Mouse (Mus musculus) thymus, postnatal 10 days (tissue): ENCODE results near the gene Cwc27.

Experiments used
- DNase-seq, 2 experiments: peaks; one replicate each; pipeline ENCODE4 v3.0.0; 2021; ENCODE audit warnings: low spot score in 2 of 2

The Cwc27 gene

DNA sequence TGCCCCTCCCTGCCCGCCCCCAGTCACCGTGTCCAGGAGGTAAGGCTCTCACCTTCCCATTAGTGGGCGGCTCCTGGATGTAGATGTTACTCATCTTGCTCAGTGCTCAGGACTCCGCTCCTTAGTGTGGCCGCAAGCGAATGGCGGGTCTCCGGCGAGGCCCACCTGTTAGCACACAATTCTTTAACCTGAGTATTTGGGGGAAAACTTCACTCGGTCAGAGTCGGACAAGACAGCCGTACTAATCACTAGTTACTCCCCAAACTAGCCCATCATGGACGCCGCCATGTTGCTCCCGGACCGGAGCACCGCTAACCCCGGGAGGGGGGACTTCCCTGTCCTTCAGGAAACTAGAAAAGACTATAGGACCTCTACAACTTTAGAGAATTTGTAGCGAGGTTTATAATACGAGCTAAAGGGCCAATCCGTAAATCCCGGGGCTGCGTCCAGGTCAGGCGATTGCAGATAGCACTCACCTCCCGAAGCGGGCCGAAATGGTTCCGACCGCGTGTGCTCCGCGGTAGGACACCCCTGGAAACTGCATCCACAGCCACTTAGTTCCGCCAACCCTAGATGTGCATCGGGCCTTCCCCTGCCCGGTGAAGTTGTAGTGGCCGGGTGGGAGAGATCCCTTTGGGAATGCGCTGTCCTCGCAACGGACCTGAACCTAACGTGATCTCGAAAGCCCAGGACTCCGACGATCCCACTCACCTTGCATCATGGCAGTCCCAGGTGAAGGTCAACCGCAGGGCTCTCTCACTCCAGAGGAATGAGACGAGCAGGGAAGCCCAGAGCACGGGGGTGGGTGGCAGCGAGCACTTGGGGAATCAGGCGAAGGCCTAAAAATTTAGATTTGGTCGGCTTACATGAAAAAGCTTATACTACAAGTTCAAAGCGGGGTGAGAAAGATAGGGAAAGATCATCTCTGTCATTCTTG, at the start of gene Cwc27:
TSS of gene Cwc27 (minus strand) at position 508 of the 937 bp plus-strand sequence.
- DNase-seq = peak; percentile 68 to 76

DNA sequence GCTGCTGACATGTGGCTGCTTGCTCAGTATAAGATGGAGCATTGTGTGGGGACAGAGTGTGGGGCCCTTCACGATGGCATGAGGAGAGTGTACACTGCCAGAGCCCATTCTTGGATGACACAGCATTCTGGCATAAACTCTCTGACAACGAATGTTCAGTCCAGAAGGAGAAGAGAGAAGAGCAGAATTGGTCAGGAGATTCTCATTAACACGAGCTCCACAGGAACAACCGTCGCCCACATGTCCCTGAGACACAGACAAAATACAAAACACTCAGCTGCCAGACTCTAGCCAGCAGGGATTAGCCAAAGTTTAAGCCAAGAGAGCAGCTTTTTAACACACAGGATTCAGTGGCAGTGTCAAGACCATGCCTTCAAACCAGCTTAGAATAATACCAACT, 49.8 kb upstream of the Cwc27 start:
- no peak for DNase-seq

DNA sequence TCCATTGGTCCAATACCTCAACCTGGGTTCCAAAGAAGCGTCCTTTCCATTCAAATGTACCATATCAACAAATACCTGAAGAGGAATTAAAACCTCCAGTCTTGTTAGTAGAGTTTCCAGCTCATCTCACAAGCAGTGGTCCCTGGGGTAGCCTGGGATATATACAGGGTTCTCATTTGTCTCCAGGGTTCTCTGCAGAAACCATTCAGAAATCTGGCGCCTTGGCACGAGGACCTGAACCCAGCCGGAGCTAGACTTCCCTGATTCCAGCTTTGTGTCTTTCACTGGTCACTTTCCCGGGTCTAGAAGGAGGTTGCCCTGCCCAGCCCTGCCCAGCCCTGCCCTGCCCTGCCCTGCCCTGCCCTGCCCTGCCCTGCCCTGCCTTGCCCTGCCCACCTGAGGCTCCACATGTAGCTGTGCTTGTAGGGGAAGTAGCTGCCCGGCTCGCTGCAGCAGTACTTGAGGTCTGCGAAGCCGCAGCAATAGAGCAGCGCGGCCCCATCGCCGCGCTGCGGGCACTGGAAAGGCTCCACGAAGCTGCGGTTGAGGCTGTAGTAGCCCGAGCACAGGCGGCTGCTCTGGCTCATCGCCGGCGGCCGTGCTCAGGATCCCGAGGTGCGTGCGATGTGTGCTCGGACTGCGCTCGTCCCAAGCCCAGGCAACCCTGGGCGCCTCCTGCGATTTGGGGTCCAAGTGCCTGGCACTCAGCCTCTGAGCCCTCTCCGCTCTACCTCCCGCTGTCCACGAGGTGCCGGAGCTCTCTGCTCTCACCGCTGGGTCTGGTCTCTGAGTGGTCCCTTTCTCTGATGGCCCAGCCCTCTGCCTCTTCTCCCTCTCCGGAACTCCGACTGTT, 46.4 kb upstream of the Cwc27 start, which contains the start of gene Shisal2b:
TSS of gene Shisal2b (minus strand) at position 767 of the 853 bp plus-strand sequence.
- DNase-seq = peak in 1 of 2 experiments; percentile 23

GRCm38 (mm10) chr13:104853645-104854044, 36.7 kb upstream of the Cwc27 start:
- no peak for DNase-seq

DNA sequence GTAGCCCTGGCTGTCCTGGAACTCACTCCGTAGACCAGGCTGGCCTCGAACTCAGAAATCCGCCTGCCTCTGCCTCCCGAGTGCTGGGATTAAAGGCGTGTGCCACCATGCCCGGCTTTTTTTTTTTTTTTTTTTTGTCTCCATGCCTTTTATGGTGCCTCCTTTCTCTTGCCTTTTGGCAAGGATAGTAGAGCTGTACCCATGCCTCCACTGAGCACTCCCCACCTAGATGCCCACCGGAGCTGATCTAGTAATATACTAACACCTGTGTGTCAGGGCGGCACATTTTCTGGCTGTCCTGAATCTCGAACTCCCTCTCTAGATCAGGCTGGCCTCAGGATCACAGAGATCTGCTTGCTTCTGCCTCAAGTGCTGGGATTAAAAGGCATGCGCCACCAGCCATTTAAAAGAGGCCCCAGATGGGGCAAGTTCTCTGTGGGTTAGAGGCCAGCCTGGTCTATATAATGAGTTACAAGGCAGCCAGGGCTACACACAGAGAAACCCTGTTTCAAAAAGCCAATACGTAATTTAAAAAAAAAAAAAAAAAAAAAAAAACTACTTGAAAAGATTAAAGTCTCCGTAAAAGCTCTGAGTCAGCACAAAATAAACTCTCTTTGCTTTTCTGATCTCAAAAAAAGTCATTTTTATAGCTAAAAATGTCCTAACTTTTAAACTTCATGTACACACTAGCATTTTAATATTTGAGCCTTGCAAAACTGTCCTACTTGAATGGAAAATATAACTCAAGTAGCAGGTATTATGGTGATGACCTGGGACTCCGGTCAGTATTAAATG, 26.6 kb upstream of the Cwc27 start:
- DNase-seq = no peak

DNA sequence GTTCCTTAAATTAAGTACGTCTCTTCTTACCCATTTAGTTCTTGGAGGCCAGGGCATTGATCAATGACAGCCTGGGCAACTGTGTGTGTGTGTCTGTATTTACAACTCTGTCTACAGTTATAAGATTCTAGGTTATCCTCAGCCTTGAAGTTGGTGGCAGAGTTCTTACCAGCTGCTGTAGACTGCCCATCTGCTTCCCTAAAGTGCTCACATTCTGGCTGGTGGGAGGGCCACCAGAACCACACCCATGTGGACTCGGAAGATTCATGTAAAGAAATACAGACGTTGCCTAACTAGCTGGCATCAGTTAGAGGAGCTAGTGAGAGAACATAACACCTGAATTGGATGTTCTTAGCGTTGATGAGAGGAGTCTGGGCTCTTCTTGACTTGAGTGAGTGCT, 25.0 kb upstream of the Cwc27 start:
- DNase-seq = no peak

GRCm38 (mm10) chr13:104837628-104838027, 20.7 kb upstream of the Cwc27 start:
- DNase-seq = no peak

DNA sequence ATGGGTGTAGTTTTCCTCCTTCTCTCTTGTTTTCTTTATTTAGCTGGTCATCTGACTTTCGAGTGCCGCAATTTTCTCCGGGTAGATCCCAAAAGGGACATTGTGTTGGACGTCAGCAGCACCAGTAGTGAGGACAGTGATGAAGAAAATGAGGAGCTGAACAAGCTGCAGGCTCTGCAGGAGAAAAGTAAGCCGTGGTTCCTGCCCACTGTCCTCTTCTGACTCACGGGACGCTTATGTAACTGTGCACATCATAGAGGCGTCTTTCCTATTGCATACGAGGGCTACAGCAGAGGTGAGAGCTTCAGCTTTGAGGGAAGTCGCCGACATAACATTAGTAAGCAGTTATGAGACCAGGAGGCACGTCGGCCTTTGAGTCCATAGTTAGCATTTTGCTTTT, 15.9 kb upstream of the Cwc27 start:
- no peak for DNase-seq

GRCm38 (mm10) chr13:104825470-104825869, 8.5 kb upstream of the Cwc27 start:
- DNase-seq = no peak

- DNase-seq = no peak
Observed at GRCm38 (mm10) chr13:104822411-104822838, 5.5 kb upstream of the Cwc27 start.

DNA sequence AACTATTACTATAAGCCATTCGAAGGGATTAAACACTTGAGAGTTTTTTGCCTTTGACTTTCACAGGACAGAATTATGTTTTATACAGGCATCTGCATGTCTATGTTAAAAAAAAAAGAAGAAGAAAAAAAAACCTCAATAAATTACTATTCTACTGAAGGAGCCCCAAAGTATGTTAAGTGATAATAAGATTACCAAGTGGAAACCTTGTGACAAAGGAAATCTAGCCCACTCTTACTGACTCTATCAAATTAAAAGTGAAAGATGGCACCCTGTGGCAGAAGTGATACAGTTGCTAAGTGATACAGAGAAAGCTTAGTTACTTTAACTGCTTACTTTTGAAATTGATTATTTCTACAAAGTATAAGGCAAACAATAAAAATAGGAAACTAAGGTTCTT, 5.0 kb upstream of the Cwc27 start:
- no peak for DNase-seq

- DNase-seq = no peak
Observed at GRCm38 (mm10) chr13:104821192-104821591, 4.2 kb upstream of the Cwc27 start.

GRCm38 (mm10) chr13:104817696-104818095, 754 bp upstream of the Cwc27 start:
- peak in 1 of 2 experiments; percentile 7 for DNase-seq

DNA sequence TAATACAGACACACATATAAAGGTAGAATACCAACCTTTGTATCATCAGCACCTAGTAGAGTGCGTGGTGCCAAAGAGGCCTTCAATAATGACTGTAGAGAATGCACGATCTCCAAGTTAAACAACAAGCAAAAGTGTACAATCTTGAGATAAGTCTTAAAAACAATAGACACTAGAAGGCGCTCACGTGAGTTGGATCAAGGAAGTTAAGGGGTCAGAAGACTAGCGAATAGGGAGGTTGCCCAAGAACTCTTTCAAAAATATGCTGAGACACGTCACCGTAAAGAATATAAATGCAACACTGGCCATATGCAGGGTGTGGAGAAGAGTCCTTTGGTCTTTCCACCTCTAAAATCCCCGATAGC, 690 bp downstream of the Cwc27 start:
- peak in 1 of 2 experiments; percentile 35 for DNase-seq

DNA sequence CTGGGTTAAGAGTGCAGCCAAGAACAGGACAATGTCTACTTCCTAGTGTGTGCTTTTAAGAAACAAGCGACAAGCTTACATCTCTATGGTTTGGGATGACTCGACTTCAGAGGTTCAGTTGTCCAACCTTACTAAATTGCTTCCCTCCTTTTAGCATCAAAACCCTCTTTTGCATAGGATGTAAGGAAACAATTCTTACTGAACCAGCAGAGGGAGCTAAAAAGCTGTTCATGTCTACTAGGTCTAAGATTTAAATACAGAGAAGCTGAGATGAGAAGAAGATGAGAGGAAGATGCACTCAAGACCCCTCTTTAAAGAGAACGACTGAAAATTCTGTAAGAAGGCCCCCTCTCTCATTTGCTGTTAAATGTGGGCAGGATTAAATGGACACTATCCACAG, 11.3 kb downstream of the Cwc27 start:
- peak in 1 of 2 experiments; percentile 49 for DNase-seq

- DNase-seq = no peak
Observed at GRCm38 (mm10) chr13:104799566-104800182, 17.3 kb downstream of the Cwc27 start.

GRCm38 (mm10) chr13:104799067-104799466, 17.9 kb downstream of the Cwc27 start:
- no peak for DNase-seq

DNA sequence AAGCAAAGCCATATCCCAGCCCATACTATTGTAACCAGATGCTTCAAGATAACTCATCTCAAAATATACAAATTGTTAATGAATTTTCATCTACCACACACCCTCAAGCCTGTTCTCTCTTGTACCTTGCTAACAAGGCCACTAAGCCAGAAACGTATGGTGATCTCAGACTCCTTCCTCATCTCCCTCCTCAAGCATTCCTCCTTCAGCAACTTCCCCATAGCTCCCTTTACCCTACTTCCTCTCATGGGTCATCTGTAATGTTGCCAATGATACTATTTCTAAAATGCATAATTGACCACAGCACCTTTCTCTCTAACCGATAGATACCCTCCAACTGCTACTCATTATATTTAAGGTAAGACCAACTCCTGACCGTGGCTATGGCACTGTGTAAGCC, 22.5 kb downstream of the Cwc27 start:
- DNase-seq = no peak

DNA sequence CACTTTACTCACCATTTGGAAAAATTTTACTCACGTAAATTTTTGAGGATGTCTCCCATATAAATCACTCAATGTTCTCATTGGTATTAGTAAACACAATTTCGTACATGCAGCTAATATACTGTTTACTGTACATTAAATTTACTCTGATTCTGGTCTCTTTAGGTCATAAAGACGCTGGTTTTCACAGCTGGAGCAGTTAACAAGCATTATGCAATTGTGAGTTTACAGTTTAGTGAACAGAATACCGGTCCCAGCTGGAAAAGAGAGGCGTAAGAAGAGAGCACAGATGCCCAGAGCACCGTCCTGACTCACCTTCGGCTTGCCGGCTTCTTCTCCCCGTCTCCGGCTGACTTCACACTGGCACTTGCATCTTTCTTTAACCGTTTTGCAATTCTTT, 24.8 kb downstream of the Cwc27 start, which contains the start of gene Srek1ip1:
TSS of gene Srek1ip1 (plus strand) at position 301 of the 400 bp plus-strand sequence.
- no peak for DNase-seq

- peak in 1 of 2 experiments; percentile 29 for DNase-seq
Observed at GRCm38 (mm10) chr13:104789663-104790062, 27.3 kb downstream of the Cwc27 start.

DNA sequence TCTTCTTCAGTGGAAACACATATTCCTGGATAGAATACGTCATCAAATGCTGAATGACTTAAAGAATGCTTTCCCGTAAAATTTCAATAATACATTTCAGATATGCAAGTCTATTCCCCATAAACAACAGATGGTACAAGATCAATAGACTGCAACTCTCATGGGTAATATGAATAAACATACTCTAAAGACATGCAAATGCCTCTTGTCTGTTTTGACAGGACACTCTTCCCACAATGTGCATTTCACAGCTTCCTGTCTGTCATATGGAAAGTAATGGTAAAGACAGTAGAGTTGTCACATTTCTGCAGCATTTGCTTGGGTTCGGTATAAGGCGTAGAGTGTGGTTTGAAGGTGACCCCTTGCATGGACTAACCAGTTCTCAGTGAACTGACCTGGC, 29.7 kb downstream of the Cwc27 start:
- no peak for DNase-seq
